Mouse (Mus musculus) frontal cortex, adult (tissue): ENCODE results near the gene Gm20388.
A peak's percentile ranks its signal among the peaks of the same experiment; 100 is the strongest.

Source experiments
- ATAC-seq: cut with Nextera tagmentation; 2 replicates; pipeline ENCODE4 v1.9.2; 2017; ENCODE audit warnings: mild to moderate bottlenecking, moderate library complexity, mixed read lengths; ENCODE audit not compliant: low TSS enrichment

Gm20388 gene

DNA sequence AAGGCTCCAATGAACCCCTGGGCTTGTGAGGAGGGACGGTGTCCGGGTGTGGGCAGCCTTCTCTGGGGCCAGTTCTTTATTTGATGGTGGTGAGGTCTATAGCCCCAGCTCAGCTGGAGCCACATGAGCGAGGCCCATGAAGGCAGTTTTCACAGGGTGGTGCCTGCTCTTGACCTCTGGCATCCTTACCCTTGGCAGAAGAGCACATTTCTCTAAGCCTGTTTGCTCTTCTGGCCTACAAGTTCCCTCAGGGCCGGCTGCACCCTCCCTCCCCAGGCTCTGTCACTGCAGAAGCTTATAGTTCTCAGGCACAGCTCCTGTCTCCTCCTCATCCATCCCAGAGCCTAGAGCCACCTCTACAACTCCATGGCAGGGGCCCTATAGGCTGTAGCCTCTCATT lies 503.6 kb downstream of the Gm20388 start:
- no peak for ATAC-seq

DNA sequence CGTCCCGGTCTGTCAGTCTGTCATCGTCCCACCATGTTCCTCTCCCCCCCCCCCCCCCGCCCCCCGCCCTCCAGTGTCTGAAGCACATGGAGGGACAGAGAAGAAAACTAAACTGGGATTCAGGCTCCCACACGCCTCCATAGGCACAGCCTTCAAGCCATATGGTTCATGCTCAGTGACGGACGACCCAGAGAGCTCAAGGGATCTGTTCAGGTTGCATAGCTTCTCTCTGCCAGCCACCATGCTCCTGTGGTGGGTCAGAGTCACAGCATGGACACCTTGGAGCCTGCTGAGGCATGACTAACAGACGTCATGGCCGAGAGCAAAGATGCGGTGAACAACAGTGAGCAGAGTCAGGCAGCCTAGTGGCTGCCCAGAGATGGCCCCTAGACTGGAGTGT lies 504.8 kb downstream of the Gm20388 start:
- ATAC-seq: peak; percentile 24; the same call in 1 of the 2 replicates

GRCm38 (mm10) chr8:120416173-120416521 lies 505.5 kb downstream of the Gm20388 start:
- ATAC-seq: no peak

GRCm38 (mm10) chr8:120416522-120417394 lies 506.1 kb downstream of the Gm20388 start:
- ATAC-seq: no peak; the same call in 1 of the 2 replicates

GRCm38 (mm10) chr8:120418188-120418587 lies 507.5 kb downstream of the Gm20388 start:
- no peak for ATAC-seq

- peak; percentile 13; the same call in 1 of the 2 replicates for ATAC-seq
Observed at GRCm38 (mm10) chr8:120419675-120420074, 509.0 kb downstream of the Gm20388 start.

DNA sequence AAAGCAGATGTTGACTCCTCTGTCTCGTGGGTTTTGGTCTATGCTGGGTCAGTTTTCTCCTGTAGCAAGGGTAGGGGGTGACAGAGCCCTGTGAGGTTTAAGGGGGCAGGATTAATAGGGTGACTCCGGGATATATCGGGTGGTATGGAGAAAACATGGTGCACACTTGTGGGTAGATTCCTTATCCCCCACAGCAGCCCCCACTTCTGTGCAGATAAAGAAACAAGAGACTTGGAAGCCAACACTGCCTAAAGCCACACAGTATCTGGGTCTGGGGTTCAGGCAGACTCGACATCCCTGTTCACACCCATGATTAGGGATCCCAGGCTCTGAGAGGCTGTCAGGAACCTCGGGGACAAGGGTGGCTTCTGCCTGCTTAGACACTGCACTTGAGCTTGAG lies 509.6 kb downstream of the Gm20388 start:
- no peak for ATAC-seq

DNA sequence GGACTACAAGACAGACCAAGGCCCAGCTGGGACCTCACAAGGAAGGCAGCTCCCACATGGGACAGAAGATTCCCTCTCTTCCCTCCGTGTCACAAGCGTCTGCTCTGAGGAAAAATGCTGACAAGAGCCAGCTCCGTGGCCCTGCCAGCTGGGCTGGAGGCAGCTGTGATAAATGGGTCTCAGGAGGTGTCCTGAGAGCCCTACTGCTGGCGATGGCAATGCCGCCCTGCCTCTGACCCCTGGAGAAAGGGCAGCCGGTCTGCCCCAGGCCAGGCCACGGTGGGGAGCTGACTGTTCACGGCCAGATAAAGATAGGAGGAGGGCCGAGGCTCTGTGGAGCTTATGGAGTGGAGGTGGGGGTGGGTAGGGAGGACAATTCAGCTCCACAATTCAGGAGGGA lies 511.0 kb downstream of the Gm20388 start:
- ATAC-seq: no peak

- no peak for ATAC-seq
Observed at GRCm38 (mm10) chr8:120422236-120422635, 511.6 kb downstream of the Gm20388 start.

GRCm38 (mm10) chr8:120423576-120423975 lies 512.9 kb downstream of the Gm20388 start:
- no peak for ATAC-seq

- ATAC-seq: peak; percentile 8; the same call in 1 of the 2 replicates
Observed at GRCm38 (mm10) chr8:120424829-120425198, 514.2 kb downstream of the Gm20388 start.

- ATAC-seq: peak; percentile 36; the same call in 1 of the 2 replicates
Observed at GRCm38 (mm10) chr8:120425199-120425941, 514.7 kb downstream of the Gm20388 start.

DNA sequence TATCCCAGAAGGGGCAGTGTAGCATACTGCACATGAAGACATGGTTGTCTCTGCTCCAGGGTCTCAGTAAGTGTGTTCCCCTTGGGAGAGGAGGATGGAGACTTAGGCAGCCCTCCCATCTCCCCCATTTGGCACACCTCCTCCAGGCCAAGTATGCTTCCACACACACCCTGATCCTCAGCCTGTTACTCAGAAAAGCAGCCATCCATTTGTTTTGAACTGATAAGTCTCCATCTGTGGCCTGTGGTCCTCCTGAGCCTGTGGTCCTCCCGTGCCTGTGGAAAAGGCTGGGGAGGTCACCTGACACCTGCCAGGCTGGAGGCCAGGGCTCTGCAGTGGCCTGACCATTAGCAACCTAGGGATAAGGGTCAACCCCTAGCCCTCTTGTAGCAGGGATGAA lies 515.5 kb downstream of the Gm20388 start:
- no peak for ATAC-seq

- peak; percentile 75 for ATAC-seq
Observed at GRCm38 (mm10) chr8:120426622-120427385, 516.2 kb downstream of the Gm20388 start.

- no peak for ATAC-seq
Observed at GRCm38 (mm10) chr8:120428492-120428891, 517.9 kb downstream of the Gm20388 start.

GRCm38 (mm10) chr8:120429116-120429515 lies 518.5 kb downstream of the Gm20388 start:
- ATAC-seq: no peak

GRCm38 (mm10) chr8:120431042-120431441 lies 520.4 kb downstream of the Gm20388 start:
- ATAC-seq: no peak

GRCm38 (mm10) chr8:120432438-120432837 lies 521.8 kb downstream of the Gm20388 start:
- no peak for ATAC-seq

DNA sequence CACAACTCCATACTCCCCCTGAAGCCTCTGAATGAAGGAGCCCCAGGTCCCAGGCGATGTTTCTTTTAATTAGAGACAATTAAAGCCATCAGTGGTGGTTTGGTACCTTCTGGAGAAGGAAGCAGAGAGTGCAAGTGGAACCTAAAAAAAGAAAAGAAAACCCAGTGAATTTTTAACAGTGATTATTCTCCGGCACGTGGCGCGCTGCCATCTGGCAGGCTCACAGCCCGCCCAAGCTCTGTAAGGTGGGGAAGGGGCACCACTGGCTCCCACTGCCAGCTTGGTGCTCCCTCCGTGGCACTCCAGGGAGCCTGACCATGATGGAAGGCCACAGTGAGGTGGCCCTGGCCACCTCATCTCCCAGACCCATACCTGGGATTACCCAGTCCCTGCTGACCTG lies 522.5 kb downstream of the Gm20388 start:
- no peak for ATAC-seq

DNA sequence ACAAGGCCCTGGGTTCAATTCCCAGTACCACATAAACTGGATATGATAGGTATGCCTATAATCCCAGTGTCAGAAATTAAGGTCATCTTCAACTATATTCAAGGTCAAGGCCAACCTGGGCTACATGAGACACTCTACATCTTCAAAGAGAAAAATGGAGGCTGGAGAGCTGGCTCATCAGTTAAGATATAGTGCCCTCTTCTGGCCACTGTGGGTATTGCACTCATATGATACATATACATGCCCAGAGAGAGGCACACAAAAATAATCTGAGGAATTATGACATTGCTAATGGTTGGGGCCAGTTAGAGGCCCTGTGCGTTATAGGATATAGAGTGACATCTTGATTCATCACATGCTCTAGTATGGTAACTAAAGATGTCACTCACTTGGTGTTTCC lies 523.1 kb downstream of the Gm20388 start:
- no peak for ATAC-seq

GRCm38 (mm10) chr8:120435781-120436180 lies 525.1 kb downstream of the Gm20388 start:
- ATAC-seq: no peak

DNA sequence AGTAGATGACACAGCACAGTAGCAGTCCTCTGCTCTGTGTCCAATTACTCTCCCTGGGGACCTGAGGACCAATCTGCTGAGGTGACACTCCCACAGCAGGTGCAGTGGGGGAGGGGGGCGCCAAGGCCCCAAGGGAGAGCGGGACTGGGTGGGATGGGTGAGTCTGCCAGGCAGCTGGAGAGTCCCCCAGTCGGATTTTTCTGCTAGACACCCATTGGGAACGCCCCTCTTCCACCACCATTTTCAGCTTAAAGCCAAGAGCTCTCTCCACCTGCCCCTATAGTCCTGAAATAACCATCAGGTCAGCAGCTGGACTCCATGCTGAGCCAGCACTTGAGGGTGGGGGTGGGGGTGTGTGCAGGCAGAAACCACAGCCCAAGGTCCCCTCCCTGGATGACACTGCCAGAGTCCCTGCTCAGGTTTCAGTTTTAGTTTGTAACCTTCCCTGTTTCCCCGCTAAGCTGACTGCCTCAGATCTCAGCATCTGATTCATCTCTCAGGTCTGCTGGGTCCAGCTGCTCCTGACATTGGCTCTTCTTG lies 525.9 kb downstream of the Gm20388 start:
- no peak for ATAC-seq
